Mouse (Mus musculus): ENCODE data around the gene Myo1c. TPM values are rescaled to one million over a fixed set of nuclear protein-coding genes. Genes with fewer than 3 reads are reported as not detected.

Gene Myo1c
- polyA plus RNA-seq, 1 experiment from 2014 or later, result 9.2 TPM

GRCm38 (mm10) chr11:75651426-75652221, 1.3 kb downstream of the Myo1c start:
- peak overlapping the region; percentile 72 for H3K27ac ChIP-seq (replicated peaks)
- H3K4me3 ChIP-seq, result peak overlapping the region; percentile 65
- H3K4me2 ChIP-seq (replicated peaks), result peak overlapping the region; percentile 89
- peak overlapping the region; percentile 77 for H3K9ac ChIP-seq (replicated peaks)
- peaks cover 47% of the 10 kb centered on the region for H3K4me1 ChIP-seq
- no peaks in the 10 kb centered on the region for H3K36me3 ChIP-seq
- peaks cover 18% of the 10 kb centered on the region for H3K27me3 ChIP-seq
- ATAC-seq (replicated peaks), result peak; percentile 73
- WGBS, result under 1% methylated on average over 54 of the region's 54 CpGs
- H3K9me3 ChIP-seq, result no peaks in the 10 kb centered on the region

- Histone ChIP-seq H3K4me2 (replicated peaks) (peak overlapping the region; percentile 89), H3K9ac (replicated peaks) (peak overlapping the region; percentile 77)
Observed at GRCm38 (mm10) chr11:75652222-75652941, 2.1 kb downstream of the Myo1c start.

GRCm38 (mm10) chr11:75652942-75653684, 2.8 kb downstream of the Myo1c start:
- Histone ChIP-seq H3K9me3 (no peaks in the 10 kb centered on the region), H3K4me3 (peak overlapping the region; percentile 51; the same call in 1 of the 2 replicates), H3K27ac (replicated peaks) (no peak overlapping the region), H3K36me3 (no peaks in the 10 kb centered on the region), H3K4me1 (peaks cover 47% of the 10 kb centered on the region), H3K27me3 (peaks cover 18% of the 10 kb centered on the region), H3K4me2 (replicated peaks) (peak overlapping the region; percentile 87), H3K9ac (replicated peaks) (no peak overlapping the region)
- 37% methylated on average over 14 of the region's 14 CpGs for WGBS
- ATAC-seq (replicated peaks), result no peak

More at GRCm38 (mm10) chr11:75652222-75652941, 2.1 kb downstream of the Myo1c start:
- Histone ChIP-seq H3K27me3 (peaks cover 18% of the 10 kb centered on the region), H3K9me3 (no peaks in the 10 kb centered on the region), H3K36me3 (no peaks in the 10 kb centered on the region), H3K27ac (replicated peaks) (peak overlapping the region; percentile 72; the same call in 1 of the 2 replicates), H3K4me3 (peak overlapping the region; percentile 65), H3K4me1 (peaks cover 50% of the 10 kb centered on the region)
- WGBS, result 27% methylated on average over 20 of the region's 20 CpGs
- ATAC-seq (replicated peaks), result no peak

- H3K4me3 ChIP-seq, result peak overlapping the region; percentile 51
- H3K27ac ChIP-seq (replicated peaks), result no peak overlapping the region
- H3K4me2 ChIP-seq (replicated peaks), result peak overlapping the region; percentile 87
- H3K27me3 ChIP-seq, result peaks cover 18% of the 10 kb centered on the region
- peak; percentile 12; the same call in 1 of the 2 replicates for ATAC-seq (replicated peaks)
- peak overlapping the region; percentile 51 for H3K9ac ChIP-seq (replicated peaks)
- no peaks in the 10 kb centered on the region for H3K9me3 ChIP-seq
- under 1% methylated on average over 45 of the region's 45 CpGs for WGBS
- H3K4me1 ChIP-seq, result peaks cover 47% of the 10 kb centered on the region
- H3K36me3 ChIP-seq, result no peaks in the 10 kb centered on the region
Observed at GRCm38 (mm10) chr11:75653781-75654470, 3.6 kb downstream of the Myo1c start.

GRCm38 (mm10) chr11:75654471-75655390, 4.4 kb downstream of the Myo1c start:
- H3K9me3 ChIP-seq, result no peaks in the 10 kb centered on the region
- no peak overlapping the region for H3K9ac ChIP-seq (replicated peaks)
- ATAC-seq (replicated peaks), result no peak
- H3K4me2 ChIP-seq (replicated peaks), result peak overlapping the region; percentile 99
- no peak overlapping the region for H3K27ac ChIP-seq (replicated peaks)
- peaks cover 18% of the 10 kb centered on the region for H3K27me3 ChIP-seq
- peaks cover 47% of the 10 kb centered on the region for H3K4me1 ChIP-seq
- no peaks in the 10 kb centered on the region for H3K36me3 ChIP-seq
- WGBS, result 46% methylated on average over 25 of the region's 25 CpGs
- H3K4me3 ChIP-seq, result peak overlapping the region; percentile 51

- Histone ChIP-seq H3K27me3 (peaks cover 18% of the 10 kb centered on the region), H3K4me2 (replicated peaks) (peak overlapping the region; percentile 99), H3K27ac (replicated peaks) (no peak overlapping the region), H3K9me3 (no peaks in the 10 kb centered on the region), H3K4me3 (peak overlapping the region; percentile 71), H3K36me3 (peaks cover 3% of the 10 kb centered on the region; the same call in 1 of the 2 replicates), H3K9ac (replicated peaks) (peak overlapping the region; percentile 68), H3K4me1 (peaks cover 47% of the 10 kb centered on the region)
- 2% methylated on average over 76 of the region's 78 CpGs for WGBS
- no peak; the same call in 1 of the 2 replicates for ATAC-seq (replicated peaks)
Observed at GRCm38 (mm10) chr11:75655621-75656545, 5.6 kb downstream of the Myo1c start.

- Histone ChIP-seq H3K4me1 (peaks cover 39% of the 10 kb centered on the region), H3K4me3 (peak overlapping the region; percentile 71), H3K36me3 (peaks cover 3% of the 10 kb centered on the region; the same call in 1 of the 2 replicates), H3K27me3 (peaks cover 18% of the 10 kb centered on the region), H3K4me2 (replicated peaks) (peak overlapping the region; percentile 99), H3K9me3 (no peaks in the 10 kb centered on the region), H3K27ac (replicated peaks) (no peak overlapping the region), H3K9ac (replicated peaks) (peak overlapping the region; percentile 68)
- ATAC-seq (replicated peaks), result no peak
- 73% methylated on average over 18 of the region's 20 CpGs for WGBS
Observed at GRCm38 (mm10) chr11:75656621-75657590, 6.6 kb downstream of the Myo1c start.

- no peak overlapping the region for H3K9ac ChIP-seq (replicated peaks)
- H3K4me2 ChIP-seq (replicated peaks), result no peak overlapping the region
- ATAC-seq (replicated peaks), result no peak
- H3K4me3 ChIP-seq, result no peak overlapping the region
- H3K4me1 ChIP-seq, result peaks cover 32% of the 10 kb centered on the region
- no peak overlapping the region for H3K27ac ChIP-seq (replicated peaks)
- H3K36me3 ChIP-seq, result peaks cover 3% of the 10 kb centered on the region; the same call in 1 of the 2 replicates
- H3K27me3 ChIP-seq, result peaks cover 16% of the 10 kb centered on the region
- H3K9me3 ChIP-seq, result no peaks in the 10 kb centered on the region
Observed at GRCm38 (mm10) chr11:75657841-75658240, 7.5 kb downstream of the Myo1c start.

GRCm38 (mm10) chr11:75658311-75658710, 8.0 kb downstream of the Myo1c start:
- WGBS, result 91% methylated on average over 13 of the region's 13 CpGs
- H3K27ac ChIP-seq (replicated peaks), result no peak overlapping the region
- ATAC-seq (replicated peaks), result no peak
- peaks cover 3% of the 10 kb centered on the region; the same call in 1 of the 2 replicates for H3K36me3 ChIP-seq
- no peak overlapping the region for H3K9ac ChIP-seq (replicated peaks)
- H3K4me3 ChIP-seq, result no peak overlapping the region
- peaks cover 11% of the 10 kb centered on the region for H3K27me3 ChIP-seq
- H3K4me1 ChIP-seq, result peaks cover 31% of the 10 kb centered on the region
- H3K9me3 ChIP-seq, result no peaks in the 10 kb centered on the region
- no peak overlapping the region for H3K4me2 ChIP-seq (replicated peaks)
